14 mouse cellular contexts compared by ENCODE assay signal in the genomic region with DNA sequence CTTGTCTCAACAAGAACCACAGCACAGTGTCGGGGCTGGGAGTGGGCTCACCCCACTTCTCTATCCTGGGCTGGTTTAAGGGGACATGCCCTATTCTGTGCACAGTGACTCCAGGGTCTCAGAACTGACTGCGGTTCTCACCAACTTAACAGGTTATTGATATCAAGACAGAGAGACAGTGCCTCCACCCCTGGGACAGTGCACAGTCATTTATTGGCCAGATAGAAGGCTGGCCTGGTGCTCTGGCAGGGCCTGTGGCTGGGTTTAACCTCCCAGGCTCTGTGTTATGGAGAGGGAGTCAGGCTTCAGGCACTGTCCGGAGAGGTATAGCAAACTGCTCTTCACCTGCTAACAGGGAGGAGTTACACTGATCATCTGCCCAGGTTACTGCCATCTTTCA. TPM values are rescaled to one million over a fixed set of nuclear protein-coding genes. Genes with fewer than 3 reads are reported as not detected.
DNase-seq lines count a peak whose midpoint lies in the region; ATAC-seq and TF ChIP-seq lines count a peak whose summit lies in the region.
"Had no signal": no experiment of that assay in that cellular context is flagged by ENCODE, and none has a peak within 500 bp of the region (broad histone marks: within the 10 kb centered on the region; RNA-seq: fewer than 3 reads in every experiment).

No protein-coding gene starts in this region.

- H3K9ac ChIP-seq in liver, adult 2 months (ENCODE audit: low read depth, low read length) = peak overlapping the region; percentile 6; the same call in 1 of the 2 replicates
- peak overlapping the region; percentile 31; the same call in 1 of the 2 replicates for H3K9ac ChIP-seq in heart, embryonic 15.5 days
- no peak overlapping the region for H3K9ac ChIP-seq in liver, embryonic 15.5 days
- H3K9ac ChIP-seq in forebrain, postnatal 0 days = no peak overlapping the region
- H3K9ac ChIP-seq: hindbrain, embryonic 14.5 days had no signal

- no peak overlapping the region for H3K4me3 ChIP-seq in liver, adult 2 months (ENCODE audit: insufficient read depth, low read depth, low read length)
- no peak overlapping the region for H3K4me3 ChIP-seq in heart, embryonic 15.5 days
- no peak overlapping the region for H3K4me3 ChIP-seq in liver, embryonic 15.5 days (replicated peaks)
- H3K4me3 ChIP-seq in forebrain, postnatal 0 days (ENCODE audit: low read depth, low read length) = no peak overlapping the region

- H3K9me3 ChIP-seq in heart, embryonic 15.5 days (replicated peaks) = no peaks in the 10 kb centered on the region
- H3K9me3 ChIP-seq in liver, embryonic 15.5 days (replicated peaks) = no peaks in the 10 kb centered on the region
- no peaks in the 10 kb centered on the region for H3K9me3 ChIP-seq in forebrain, postnatal 0 days (ENCODE audit: low read length)

- no peaks in the 10 kb centered on the region for H3K27me3 ChIP-seq in liver, adult 2 months (ENCODE audit: control insufficient read depth, insufficient read depth, low read length)
- H3K27me3 ChIP-seq in heart, embryonic 15.5 days = no peaks in the 10 kb centered on the region
- peaks cover 3% of the 10 kb centered on the region; the same call in 1 of the 2 replicates for H3K27me3 ChIP-seq in liver, embryonic 15.5 days
- H3K27me3 ChIP-seq in forebrain, postnatal 0 days (ENCODE audit: insufficient read depth, low read length) = no peaks in the 10 kb centered on the region

- TF ChIP-seq CTCF in liver, adult 2 months (IDR thresholded peaks at IDR 0.05; ENCODE audit: low read depth, low read length) = no peak
- no peak for TF ChIP-seq CTCF in forebrain, postnatal 0 days (IDR thresholded peaks at IDR 0.05; ENCODE audit: low read depth)

- H3K79me2 ChIP-seq in liver, adult 2 months (ENCODE audit: control insufficient read depth, insufficient read depth, low read length) = peaks cover 33% of the 10 kb centered on the region; the same call in 1 of the 2 replicates

- peak overlapping the region; percentile 35 for H3K27ac ChIP-seq in liver, adult 2 months (replicated peaks; ENCODE audit: insufficient read depth, low read depth, low read length)
- H3K27ac ChIP-seq in heart, embryonic 15.5 days = peak overlapping the region; percentile 73
- H3K27ac ChIP-seq in liver, embryonic 15.5 days (replicated peaks) = 0 out of 2 replicates have a peak overlapping the region, but pooled peaks have one; percentile 38
- no peak overlapping the region for H3K27ac ChIP-seq in forebrain, postnatal 0 days (ENCODE audit: low read depth, low read length)
- H3K27ac ChIP-seq: hindbrain, embryonic 14.5 days; macrophage had no signal

- WGBS in liver, adult 2 months = 50% methylated on average over 3 of the region's 3 CpGs
- WGBS in heart, embryonic 15.5 days = 66% methylated on average over 3 of the region's 3 CpGs
- WGBS in liver, embryonic 15.5 days (ENCODE audit: insufficient replicate concordance) = 56% methylated on average over 3 of the region's 3 CpGs
- 92% methylated on average over 3 of the region's 3 CpGs for WGBS in forebrain, postnatal 0 days

- no peak for ATAC-seq in heart, embryonic 15.5 days (replicated peaks; ENCODE audit: insufficient number of reproducible peaks, insufficient read depth, low FRiP score, low read depth)
- ATAC-seq in liver, embryonic 15.5 days (ENCODE audit: insufficient read depth) = 0 out of 2 replicates have a peak, but pooled peaks have one; percentile 19
- ATAC-seq in forebrain, postnatal 0 days = no peak

- H3K4me1 ChIP-seq in liver, adult 2 months (ENCODE audit: control insufficient read depth, insufficient read depth, low read length) = peaks cover 54% of the 10 kb centered on the region
- H3K4me1 ChIP-seq in heart, embryonic 15.5 days (replicated peaks) = peaks cover 72% of the 10 kb centered on the region
- peaks cover 46% of the 10 kb centered on the region for H3K4me1 ChIP-seq in liver, embryonic 15.5 days (replicated peaks)
- peaks cover 14% of the 10 kb centered on the region; the same call in 1 of the 2 replicates for H3K4me1 ChIP-seq in forebrain, postnatal 0 days (ENCODE audit: insufficient read depth)

- TF ChIP-seq POLR2A in liver, adult 2 months (IDR thresholded peaks at IDR 0.05; ENCODE audit: extremely low read depth, insufficient read depth, low read length) = no peak

- H3K4me2 ChIP-seq in heart, embryonic 15.5 days = no peak overlapping the region
- H3K4me2 ChIP-seq in liver, embryonic 15.5 days = no peak overlapping the region
- H3K4me2 ChIP-seq in forebrain, postnatal 0 days (ENCODE audit: low read depth) = no peak overlapping the region
- H3K4me2 ChIP-seq: hindbrain, embryonic 14.5 days had no signal

- peaks cover 3% of the 10 kb centered on the region; the same call in 1 of the 2 replicates for H3K36me3 ChIP-seq in liver, adult 2 months (ENCODE audit: control insufficient read depth, insufficient read depth, low read length)
- no peaks in the 10 kb centered on the region for H3K36me3 ChIP-seq in heart, embryonic 15.5 days
- H3K36me3 ChIP-seq in liver, embryonic 15.5 days (replicated peaks) = no peaks in the 10 kb centered on the region
- no peaks in the 10 kb centered on the region for H3K36me3 ChIP-seq in forebrain, postnatal 0 days (ENCODE audit: insufficient read depth)

- DNase-seq in heart, adult 11 months = peak; percentile 96
- DNase-seq in heart, postnatal 4 days = no peak
- peak; percentile 53 for DNase-seq in liver, adult 2 months (ENCODE audit: extremely low read depth, low read depth, low spot score)
- no peak for DNase-seq in liver
- no peak for DNase-seq in forebrain, postnatal 0 days
- no peak for DNase-seq in spleen, adult 18-20 months
- DNase-seq: cerebellum, adult 11-12 months; embryo, embryonic 11 days; thymus, postnatal 14 days had no signal

RNA-seq across cellular contexts. Expression of gene Golt1a, which starts 57.3 kb away (rescaled TPM):
- total RNA-seq in heart, postnatal 4 days (2021) = not detected
- 11.4 and 13.0 TPM in 2 replicates for total RNA-seq in liver, adult 2 months (2014; rRNA removed)
- polyA plus RNA-seq in liver, adult 2 months (2012; rRNA removed) = 16.1 and 21.2 TPM in 2 replicates
- 0.42 TPM in 1 of 2 replicates, not detected in the other for polyA plus RNA-seq in heart, embryonic 15.5 days (2015; fragmentation: Nextera tagmentation; extraction: Ambion mirVana)
- 8.3 and 10.2 TPM in 2 replicates for polyA plus RNA-seq in liver, embryonic 15.5 days (2015; fragmentation: Nextera tagmentation; extraction: Ambion mirVana)
- total RNA-seq in forebrain, postnatal 0 days (2014; rRNA removed) = 0.15 and 0.29 TPM in 2 replicates
- 0.19 TPM in 1 of 2 replicates, not detected in the other for polyA plus RNA-seq in forebrain, postnatal 0 days (2015; fragmentation: Nextera tagmentation; extraction: Ambion mirVana)
- total RNA-seq: layer of hippocampus, adult 8-10 months had no signal
- polyA plus RNA-seq: hindbrain, embryonic 14.5 days; macrophage had no signal

Comparison
In these comparisons a context has a peak if more than half of its experiments do, and no peak if none do; other contexts are left out.
1. DNase-seq: peak in heart, adult 11 months (single experiment) and liver, adult 2 months (single experiment); none in heart, postnatal 4 days (single experiment), liver (single experiment), forebrain, postnatal 0 days (single experiment) and spleen, adult 18-20 months (0 of 2).
2. H3K9ac ChIP-seq: peak in liver, adult 2 months (single experiment) and heart, embryonic 15.5 days (single experiment); none in liver, embryonic 15.5 days (single experiment) and forebrain, postnatal 0 days (single experiment).